Mouse (Mus musculus) liver, postnatal 0 days (tissue): ENCODE results near the gene Dhx29.

Source experiments
- CTCF ChIP-seq: sonication (generic); IDR thresholded peaks from 2 replicates; pipeline ENCODE4 v1.5.1; 2016; ENCODE audit warnings: antibody characterized with exemption, low read depth
- EP300 ChIP-seq: IDR thresholded peaks from 2 replicates; pipeline ENCODE4 v1.6.1; 2016; ENCODE audit warnings: antibody characterized with exemption, low read depth, mild to moderate bottlenecking

DNA sequence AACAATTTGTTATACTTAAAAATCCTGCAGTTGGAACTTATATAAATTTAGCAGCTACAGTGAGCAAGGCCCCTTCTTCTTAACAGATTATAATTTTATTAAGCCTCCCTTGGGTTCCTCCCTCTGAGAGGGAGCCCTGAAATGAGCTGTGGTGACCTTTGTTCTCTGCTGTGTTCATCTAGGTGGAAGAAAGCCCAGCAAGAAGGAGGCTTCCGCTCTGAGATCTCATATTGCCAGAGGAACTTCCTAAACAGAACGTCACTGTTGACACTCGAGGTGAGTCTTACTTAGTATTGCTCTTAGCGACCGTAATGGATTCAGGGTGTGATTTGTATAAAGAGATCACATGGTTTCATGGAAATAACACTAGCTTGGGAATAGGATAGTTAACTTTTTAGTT, 35.8 kb downstream of the Dhx29 start:
- TF ChIP-seq CTCF = no peak
- no peak for TF ChIP-seq EP300
